Mouse (Mus musculus) limb, embryonic 12.5 days (tissue): Measurements from ENCODE around the gene Ssh2. TPM values are rescaled to one million over a fixed set of nuclear protein-coding genes. Genes with fewer than 3 reads are reported as not detected.
A peak's percentile ranks its signal among the peaks of the same experiment; 100 is the strongest.

Source experiments
- ATAC-seq: fragments of 200-750 bp; cut with Nextera tagmentation; 2 replicates; pipeline ENCODE4 v1.8.0; 2017; ENCODE audit warnings: low read depth, moderate TSS enrichment; ENCODE audit not compliant: insufficient number of reproducible peaks, insufficient read depth, low FRiP score, low TSS enrichment
- H3K27ac ChIP-seq: fragments of 300-500 bp; sonication (generic); 2 replicates; pipeline ENCODE4 v1.5.1; 2016; ENCODE audit warnings: mild to moderate bottlenecking, moderate library complexity
- H3K27me3 ChIP-seq: fragments of 300-500 bp; sonication (generic); 2 replicates; pipeline ENCODE4 v1.6.1; 2016; ENCODE audit warnings: mild to moderate bottlenecking, moderate library complexity
- H3K36me3 ChIP-seq: fragments of 300-500 bp; sonication (generic); 2 replicates; pipeline ENCODE4 v1.6.1; 2016; ENCODE audit warnings: mild to moderate bottlenecking, moderate library complexity
- H3K4me1 ChIP-seq: fragments of 300-500 bp; sonication (generic); replicated peaks from 2 replicates; pipeline ENCODE4 v1.6.1; 2016
- H3K4me2 ChIP-seq: fragments of 300-500 bp; sonication (generic); 2 replicates; pipeline ENCODE4 v1.6.1; 2016; ENCODE audit warnings: mild to moderate bottlenecking, moderate library complexity
- H3K4me3 ChIP-seq: fragments of 300-500 bp; sonication (generic); replicated peaks from 2 replicates; pipeline ENCODE4 v1.5.1; 2016; ENCODE audit warnings: mild to moderate bottlenecking
- H3K9ac ChIP-seq: fragments of 300-500 bp; sonication (generic); replicated peaks from 2 replicates; pipeline ENCODE4 v1.6.1; 2016; ENCODE audit warnings: mild to moderate bottlenecking, moderate library complexity
- H3K9me3 ChIP-seq: fragments of 300-500 bp; sonication (generic); 2 replicates; pipeline ENCODE4 v1.6.1; 2016; ENCODE audit warnings: mild to moderate bottlenecking, moderate library complexity
- WGBS: fragments of 180-500 bp; shearing (Covaris S2); methylation state at CpG from one replicate; pipeline ENCODE4 v1.1.7; 2016; 5-methylcytosine and 5-hydroxymethylcytosine counted together
- polyA plus RNA-seq: library from polyadenylated mRNA; unstranded; fragments of >200 nt; fragmentation: Nextera tagmentation; extraction: Ambion mirVana; gene quantifications from 2 replicates; pipeline ENCODE4 v1.2.1, GENCODE M21; 2016

Ssh2 gene
- polyA plus RNA-seq, 1 experiment from 2014 or later, result 9.2 TPM

DNA sequence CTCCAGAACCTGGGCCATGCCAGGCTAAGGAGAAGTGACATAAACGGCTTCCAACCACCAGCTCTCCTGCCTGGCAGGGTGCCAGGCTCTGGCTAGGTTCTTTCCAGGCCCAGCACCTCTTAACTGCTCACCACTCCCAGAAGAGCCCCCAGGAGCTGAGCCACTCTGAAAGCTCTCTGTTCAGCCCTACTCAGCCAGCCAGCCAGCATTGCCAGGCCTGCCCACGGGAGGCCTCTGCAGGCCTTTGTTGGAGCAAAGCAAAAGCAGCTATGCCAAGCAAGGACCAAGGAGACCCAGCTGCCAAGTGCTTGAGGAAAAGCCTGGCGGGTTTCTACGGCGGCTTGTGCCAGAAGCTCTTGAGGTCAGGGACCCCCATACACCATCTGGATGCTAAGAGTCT, 270.7 kb downstream of the Ssh2 start:
- 0 out of 2 replicates have a peak overlapping the region, but pooled peaks have one; percentile 18 for H3K9ac ChIP-seq
- H3K36me3 ChIP-seq, result no peaks in the 10 kb centered on the region
- no peak for ATAC-seq
- peaks cover 61% of the 10 kb centered on the region for H3K4me1 ChIP-seq
- H3K27ac ChIP-seq, result peak overlapping the region; percentile 31; the same call in 1 of the 2 replicates
- 69% methylated on average over 5 of the region's 5 CpGs for WGBS
- H3K4me3 ChIP-seq, result no peak overlapping the region
- no peaks in the 10 kb centered on the region for H3K9me3 ChIP-seq
- peak overlapping the region; percentile 11 for H3K4me2 ChIP-seq
- no peaks in the 10 kb centered on the region for H3K27me3 ChIP-seq

DNA sequence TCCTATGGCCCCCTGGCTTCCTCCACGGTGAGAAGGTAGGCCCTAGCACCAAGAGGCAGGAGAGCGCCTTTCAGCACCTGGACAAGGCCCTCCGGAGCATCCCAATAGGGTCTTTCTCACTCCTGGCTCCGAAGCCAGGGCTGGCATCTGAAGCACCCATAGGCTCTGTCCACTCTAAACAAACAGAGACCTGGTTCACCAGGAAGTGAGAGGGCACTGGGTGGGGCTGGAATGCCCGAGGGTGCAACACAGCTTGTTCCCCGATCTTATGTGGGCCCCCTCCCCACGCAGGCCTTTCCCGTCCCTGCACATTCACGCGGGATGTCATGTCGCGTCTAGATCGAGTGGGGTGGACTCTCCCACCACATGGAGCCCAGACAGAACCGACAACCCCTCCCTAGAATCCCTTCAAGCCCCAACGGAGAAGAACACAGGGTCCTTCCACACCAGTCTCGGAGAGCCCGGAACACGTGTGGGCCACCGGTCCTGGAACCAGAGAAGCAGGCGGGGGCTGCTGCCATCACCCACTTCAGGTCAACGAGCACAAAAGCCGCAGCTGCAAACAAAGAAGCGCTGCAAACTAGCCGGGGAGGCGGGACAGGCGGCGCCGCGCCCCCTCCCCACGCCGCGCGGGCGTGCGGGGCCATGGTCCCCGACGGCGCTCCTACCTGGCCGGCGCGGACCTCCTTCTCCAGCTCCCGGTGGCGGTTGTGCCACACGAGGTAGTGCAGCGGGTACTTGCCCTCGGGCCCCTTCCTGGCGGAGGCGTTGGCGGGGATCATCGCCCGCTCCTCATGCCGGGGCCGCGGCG, 272.9 kb downstream of the Ssh2 start:
- Histone ChIP-seq H3K4me1 (peaks cover 75% of the 10 kb centered on the region), H3K36me3 (no peaks in the 10 kb centered on the region), H3K27ac (no peak overlapping the region), H3K9ac (peak overlapping the region; percentile 90), H3K4me3 (peak overlapping the region; percentile 85), H3K9me3 (no peaks in the 10 kb centered on the region), H3K4me2 (peak overlapping the region; percentile 90), H3K27me3 (no peaks in the 10 kb centered on the region)
- 3% methylated on average over 55 of the region's 55 CpGs for WGBS
- no peak for ATAC-seq

DNA sequence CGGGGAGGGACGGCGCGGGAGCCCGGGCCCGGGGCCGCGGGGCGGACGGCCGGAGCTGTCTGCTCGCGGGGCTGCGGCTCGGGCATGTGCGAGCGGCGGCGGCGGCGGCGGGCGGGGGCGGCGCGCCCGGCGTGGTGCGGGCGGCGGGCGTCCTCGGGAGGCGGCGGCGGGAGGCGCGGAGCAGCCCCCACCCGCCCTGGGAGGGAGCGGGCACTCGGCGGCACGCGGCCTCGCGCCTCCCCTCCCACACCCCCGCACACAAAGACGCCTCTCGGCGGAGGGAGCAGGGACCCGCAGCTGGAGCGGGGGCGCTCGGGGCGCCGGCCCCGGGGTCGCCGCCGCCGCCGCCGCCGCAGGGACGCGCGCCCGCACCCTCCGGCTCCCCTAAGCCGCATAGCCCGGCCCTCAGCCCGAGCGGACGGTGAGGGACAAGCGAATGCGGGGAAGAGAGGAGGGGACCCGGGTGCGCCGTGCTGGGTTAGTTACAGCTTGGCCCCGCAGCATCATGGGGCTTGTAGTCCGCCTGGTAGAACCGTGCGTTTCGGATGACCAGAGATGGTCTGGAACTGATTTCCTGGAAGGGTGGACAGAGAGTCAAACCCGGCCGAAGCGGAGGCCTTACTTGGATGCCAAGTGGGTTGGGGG, 273.6 kb downstream of the Ssh2 start, which contains the start of gene Ankrd13b:
TSS of gene Ankrd13b (minus strand) at position 88 of the 645 bp plus-strand sequence.
- Histone ChIP-seq H3K9ac (peak within 1 kb of the TSS; percentile 90), H3K4me1 (peaks cover 79% of the 10 kb centered on the region), H3K27me3 (no peaks in the 10 kb centered on the region), H3K27ac (peak within 1 kb of the TSS; percentile 66; the same call in 1 of the 2 replicates), H3K36me3 (no peaks in the 10 kb centered on the region), H3K4me3 (peak within 1 kb of the TSS; percentile 85), H3K4me2 (peak within 1 kb of the TSS; percentile 90), H3K9me3 (no peaks in the 10 kb centered on the region)
- 1% methylated on average over 58 of the region's 87 CpGs for WGBS
- 0 out of 2 replicates have a peak, but pooled peaks have one; percentile 15 for ATAC-seq

DNA sequence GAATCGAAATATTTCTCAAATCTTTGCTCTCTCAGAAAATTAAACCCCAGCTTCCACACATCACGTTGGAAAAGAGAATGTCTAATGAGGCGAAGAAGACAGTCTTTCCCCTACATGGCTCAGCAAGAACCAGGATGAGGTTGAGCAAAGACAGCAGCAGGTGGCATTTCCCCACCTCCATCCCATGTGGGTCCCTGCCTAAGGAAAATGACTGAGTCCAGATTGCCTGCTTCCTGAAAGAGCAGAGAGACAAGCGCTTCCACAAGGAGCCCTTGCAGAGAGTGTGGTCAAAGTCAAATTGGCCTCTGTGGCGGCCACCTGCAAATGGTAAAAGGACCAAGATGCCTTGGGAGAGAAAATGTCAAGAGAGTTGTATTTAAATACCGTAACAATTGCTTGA, 274.4 kb downstream of the Ssh2 start:
- Histone ChIP-seq H3K9me3 (no peaks in the 10 kb centered on the region), H3K36me3 (no peaks in the 10 kb centered on the region), H3K27me3 (no peaks in the 10 kb centered on the region), H3K9ac (no peak overlapping the region), H3K27ac (no peak overlapping the region), H3K4me1 (peaks cover 79% of the 10 kb centered on the region), H3K4me2 (peak overlapping the region; percentile 90), H3K4me3 (peak overlapping the region; percentile 85; the same call in 1 of the 2 replicates)
- no peak for ATAC-seq
- WGBS, result 68% methylated on average over 6 of the region's 6 CpGs

DNA sequence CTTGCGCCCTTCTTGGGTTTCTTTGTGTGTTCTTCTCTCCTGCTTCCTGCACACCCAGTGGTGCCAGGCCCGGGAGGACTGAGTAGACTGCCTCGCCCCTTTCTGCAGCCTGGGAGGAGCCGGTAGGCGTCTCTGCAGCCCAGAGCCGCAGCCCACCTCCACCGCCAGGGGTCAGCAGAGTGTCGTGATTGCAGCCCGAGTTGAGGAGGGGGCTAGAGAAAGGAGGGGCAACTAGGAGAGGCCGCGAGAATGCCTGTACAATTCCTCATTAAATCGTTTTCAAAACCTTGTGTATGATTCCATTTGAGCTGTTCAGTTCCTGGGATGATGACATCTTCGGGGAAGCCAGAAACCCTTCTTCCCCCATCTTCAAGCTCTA, 275.0 kb downstream of the Ssh2 start:
- peak; percentile 58 for ATAC-seq
- Histone ChIP-seq H3K4me2 (peak overlapping the region; percentile 86), H3K4me3 (peak overlapping the region; percentile 97), H3K9me3 (no peaks in the 10 kb centered on the region), H3K36me3 (no peaks in the 10 kb centered on the region), H3K27me3 (no peaks in the 10 kb centered on the region), H3K4me1 (peaks cover 78% of the 10 kb centered on the region), H3K9ac (no peak overlapping the region), H3K27ac (peak overlapping the region; percentile 93)
- under 1% methylated on average over 13 of the region's 13 CpGs for WGBS

DNA sequence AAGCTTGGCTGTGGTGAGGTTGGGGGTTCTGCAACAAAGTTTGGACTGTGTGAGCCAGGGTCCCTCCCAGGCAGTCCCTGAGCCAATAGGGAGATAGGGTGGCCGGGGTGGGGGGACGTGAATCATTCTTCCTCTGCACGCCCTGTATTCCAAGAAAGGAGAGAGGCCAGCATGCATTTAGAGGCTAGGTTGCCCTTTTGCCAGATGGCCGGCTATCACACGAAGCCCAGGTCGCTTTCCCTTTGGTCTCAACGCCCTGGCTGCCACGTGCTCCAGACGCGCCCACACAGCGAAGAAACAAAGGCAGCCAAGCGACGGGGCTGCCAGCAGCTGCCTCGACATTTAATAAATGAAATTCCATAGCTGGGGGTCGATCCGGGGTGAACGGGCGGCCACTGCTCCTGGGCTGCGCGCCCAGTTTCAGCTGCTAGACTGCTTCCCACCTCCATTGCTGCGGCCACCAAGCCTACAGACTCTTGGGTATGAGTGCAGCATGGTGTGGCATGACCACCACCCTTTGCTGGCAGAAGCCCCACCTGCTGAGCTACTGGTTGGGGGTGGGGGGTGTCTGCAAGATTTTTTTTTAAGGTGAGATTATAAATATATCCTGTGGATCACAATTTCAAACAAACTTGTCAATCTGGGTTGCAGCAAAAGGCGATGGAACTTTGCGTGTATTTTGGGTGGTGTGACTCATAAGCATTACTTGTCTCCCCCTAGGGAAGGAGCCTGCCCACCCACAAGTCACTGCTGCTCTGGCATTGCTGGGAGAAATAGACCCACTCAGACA, 275.6 kb downstream of the Ssh2 start:
- WGBS, result 0% methylated on average over 23 of the region's 23 CpGs
- H3K4me2 ChIP-seq, result peak overlapping the region; percentile 86
- peak overlapping the region; percentile 97 for H3K4me3 ChIP-seq
- peaks cover 72% of the 10 kb centered on the region for H3K4me1 ChIP-seq
- peak overlapping the region; percentile 50 for H3K9ac ChIP-seq
- peak; percentile 69; the same call in 1 of the 2 replicates for ATAC-seq
- H3K27ac ChIP-seq, result peak overlapping the region; percentile 93
- no peaks in the 10 kb centered on the region for H3K9me3 ChIP-seq
- H3K27me3 ChIP-seq, result no peaks in the 10 kb centered on the region
- H3K36me3 ChIP-seq, result no peaks in the 10 kb centered on the region

DNA sequence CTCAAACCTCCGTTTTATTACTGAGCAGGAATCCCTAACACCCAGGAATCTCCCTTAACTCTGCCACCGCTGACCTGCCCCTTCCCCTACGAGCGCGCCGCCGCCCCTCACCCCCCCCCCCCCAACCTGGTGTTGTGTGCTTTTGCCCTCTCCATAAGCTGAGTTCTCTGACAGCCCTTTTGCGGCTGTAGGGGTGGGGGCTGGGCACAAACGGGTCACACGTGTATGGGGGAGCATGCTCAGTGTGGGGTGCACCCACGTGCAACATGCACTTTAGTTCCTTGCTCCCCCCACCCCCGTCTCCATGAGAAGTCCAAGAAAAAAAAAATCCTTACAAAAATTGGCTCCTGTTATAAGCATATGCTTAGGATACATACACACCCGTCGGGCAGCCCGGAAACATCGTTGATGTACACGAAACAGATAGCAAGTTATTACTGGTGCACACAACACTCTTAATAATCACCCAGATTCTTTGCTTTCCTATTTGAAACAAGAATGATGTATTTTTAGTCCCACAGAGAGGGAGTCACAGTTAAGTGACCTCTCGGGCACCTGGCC, 276.3 kb downstream of the Ssh2 start:
- Histone ChIP-seq H3K27me3 (no peaks in the 10 kb centered on the region), H3K4me1 (peaks cover 72% of the 10 kb centered on the region)
- WGBS, result 1% methylated on average over 18 of the region's 18 CpGs

DNA sequence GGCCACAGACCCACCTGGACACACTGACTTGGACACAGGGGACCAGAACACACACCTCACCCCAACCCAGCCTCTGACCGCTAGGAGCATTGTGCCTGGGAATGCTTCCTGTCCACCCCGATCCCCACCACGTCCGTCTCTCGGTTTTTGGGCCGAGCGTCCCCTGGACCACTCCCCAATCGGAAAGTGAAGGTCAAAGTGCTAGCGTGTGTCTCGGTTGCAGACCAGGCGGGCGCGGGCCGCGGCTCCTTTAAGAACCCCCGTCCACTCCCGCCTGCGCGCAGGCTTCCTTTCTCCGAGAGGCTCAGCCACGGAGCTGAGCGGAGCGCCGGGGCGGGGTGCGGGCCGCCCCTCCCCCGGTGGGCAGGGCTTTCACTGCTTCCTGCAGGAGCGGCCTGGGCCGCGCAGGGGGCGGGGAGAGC, 276.8 kb downstream of the Ssh2 start:
- Histone ChIP-seq H3K4me2 (peak overlapping the region; percentile 86), H3K9ac (peak overlapping the region; percentile 55; the same call in 1 of the 2 replicates), H3K36me3 (no peaks in the 10 kb centered on the region), H3K27me3 (no peaks in the 10 kb centered on the region), H3K4me3 (peak overlapping the region; percentile 97), H3K4me1 (peaks cover 72% of the 10 kb centered on the region), H3K9me3 (no peaks in the 10 kb centered on the region), H3K27ac (peak overlapping the region; percentile 93)
- under 1% methylated on average over 32 of the region's 32 CpGs for WGBS
- ATAC-seq, result peak; percentile 42; the same call in 1 of the 2 replicates

More for the DNA sequence above, 276.3 kb downstream of the Ssh2 start:
- no peaks in the 10 kb centered on the region for H3K36me3 ChIP-seq
- no peak for ATAC-seq
- peak overlapping the region; percentile 97 for H3K4me3 ChIP-seq
- H3K9ac ChIP-seq, result peak overlapping the region; percentile 50; the same call in 1 of the 2 replicates
- H3K9me3 ChIP-seq, result no peaks in the 10 kb centered on the region
- peak overlapping the region; percentile 93 for H3K27ac ChIP-seq
- H3K4me2 ChIP-seq, result peak overlapping the region; percentile 86

DNA sequence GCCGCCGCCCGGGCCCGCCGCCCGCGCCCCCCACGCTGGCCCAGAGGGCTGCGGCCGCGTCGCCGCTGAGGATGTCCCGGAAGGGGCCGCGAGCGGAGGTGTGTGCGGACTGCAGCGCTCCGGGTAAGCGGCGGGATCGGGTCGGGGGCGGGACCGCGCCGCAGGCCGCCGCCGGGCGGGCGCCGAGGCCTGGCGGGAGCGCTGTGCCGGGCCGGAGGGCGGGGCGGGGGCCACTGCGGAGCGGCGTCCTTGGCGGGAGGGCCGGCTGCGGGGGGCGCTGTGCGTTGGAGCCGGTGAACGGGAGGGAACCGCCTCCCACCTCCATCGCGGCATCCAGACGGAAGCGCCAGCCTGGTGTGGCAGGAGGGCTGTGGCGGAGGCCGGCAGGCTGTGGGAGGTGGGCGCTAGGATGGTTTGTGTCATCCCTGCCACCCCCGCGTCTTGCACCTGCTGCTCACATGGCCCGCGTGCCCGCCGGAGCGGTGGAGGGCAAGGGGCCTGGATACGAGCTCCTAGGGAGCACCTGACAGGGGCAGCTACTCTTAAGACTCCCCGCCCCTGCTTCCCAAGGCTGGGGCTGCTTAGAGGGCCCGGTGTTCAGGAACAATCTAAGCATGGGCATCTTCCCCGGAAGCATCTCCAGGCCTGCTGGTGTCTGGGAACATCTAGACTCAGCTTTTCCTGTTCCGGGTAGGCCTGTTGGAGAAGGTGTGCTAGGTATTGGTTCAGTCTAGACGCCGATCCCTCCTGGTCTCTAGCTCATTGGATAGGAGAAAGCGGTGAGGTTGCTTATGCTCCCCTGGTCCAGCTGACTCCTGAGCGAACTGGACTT, 277.6 kb downstream of the Ssh2 start, which contains the start of gene Git1:
TSS of gene Git1 (plus strand) at position 51 of the 832 bp plus-strand sequence.
- H3K4me1 ChIP-seq, result peaks cover 71% of the 10 kb centered on the region
- no peaks in the 10 kb centered on the region for H3K9me3 ChIP-seq
- peak within 1 kb of the TSS; percentile 93 for H3K27ac ChIP-seq
- H3K9ac ChIP-seq, result peak within 1 kb of the TSS; percentile 97
- peak within 1 kb of the TSS; percentile 90 for H3K4me2 ChIP-seq
- H3K4me3 ChIP-seq, result peak within 1 kb of the TSS; percentile 97
- WGBS, result 1% methylated on average over 65 of the region's 74 CpGs
- no peaks in the 10 kb centered on the region for H3K27me3 ChIP-seq
- ATAC-seq, result no peak
- H3K36me3 ChIP-seq, result no peaks in the 10 kb centered on the region; the same call in 1 of the 2 replicates

DNA sequence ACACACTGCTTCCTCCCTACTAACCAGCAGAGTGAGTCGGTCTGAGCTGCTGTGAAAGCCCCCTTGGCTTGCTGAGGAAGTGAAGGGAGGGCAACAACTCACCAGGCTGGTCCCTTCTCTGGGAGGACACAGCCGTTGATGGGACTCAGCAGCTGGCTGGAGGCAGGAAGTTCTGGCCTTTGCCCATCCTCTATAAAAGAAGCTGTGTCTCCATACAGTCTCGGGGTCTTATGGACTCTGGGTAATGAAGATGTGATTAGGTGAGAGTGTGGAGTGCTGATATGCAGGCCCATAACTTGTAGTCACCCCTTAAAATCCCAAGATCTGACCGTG, 278.2 kb downstream of the Ssh2 start:
- WGBS, result 24% methylated on average over 4 of the region's 4 CpGs
- peak overlapping the region; percentile 97 for H3K9ac ChIP-seq
- peak overlapping the region; percentile 97 for H3K4me3 ChIP-seq

More for the DNA sequence above, 278.2 kb downstream of the Ssh2 start:
- Histone ChIP-seq H3K9me3 (no peaks in the 10 kb centered on the region), H3K36me3 (peaks cover 5% of the 10 kb centered on the region), H3K27ac (peak overlapping the region; percentile 85; the same call in 1 of the 2 replicates), H3K4me1 (peaks cover 69% of the 10 kb centered on the region), H3K4me2 (peak overlapping the region; percentile 90), H3K27me3 (no peaks in the 10 kb centered on the region)
- ATAC-seq, result no peak
